Mouse (Mus musculus) ES-E14 (cell line): Measurements from ENCODE around the gene Pdlim7.

Source experiments
- CHD2 ChIP-seq: IDR thresholded peaks from 2 replicates; pipeline ENCODE4 v1.6.1; 2014; ENCODE audit warnings: mild to moderate bottlenecking, low read depth, low read length, inconsistent platforms
- HCFC1 ChIP-seq: IDR thresholded peaks from 2 replicates; pipeline ENCODE4 v1.6.1; 2012; ENCODE audit warnings: low read length, inconsistent platforms, borderline replicate concordance; ENCODE audit not compliant: insufficient read depth
- MAFK ChIP-seq: IDR thresholded peaks from 2 replicates; pipeline ENCODE4 v1.6.1; 2014; ENCODE audit warnings: mild to moderate bottlenecking, low read depth, low read length, inconsistent platforms; ENCODE audit not compliant: insufficient read depth
- ZC3H11A ChIP-seq: IDR thresholded peaks from 2 replicates; pipeline ENCODE4 v1.6.1; 2012; ENCODE audit warnings: low read depth, mild to moderate bottlenecking, inconsistent platforms, low read length, borderline replicate concordance
- ZNF384 ChIP-seq: IDR thresholded peaks from 2 replicates; pipeline ENCODE4 v1.6.1; 2012; ENCODE audit warnings: low read depth, low read length, inconsistent platforms

DNA sequence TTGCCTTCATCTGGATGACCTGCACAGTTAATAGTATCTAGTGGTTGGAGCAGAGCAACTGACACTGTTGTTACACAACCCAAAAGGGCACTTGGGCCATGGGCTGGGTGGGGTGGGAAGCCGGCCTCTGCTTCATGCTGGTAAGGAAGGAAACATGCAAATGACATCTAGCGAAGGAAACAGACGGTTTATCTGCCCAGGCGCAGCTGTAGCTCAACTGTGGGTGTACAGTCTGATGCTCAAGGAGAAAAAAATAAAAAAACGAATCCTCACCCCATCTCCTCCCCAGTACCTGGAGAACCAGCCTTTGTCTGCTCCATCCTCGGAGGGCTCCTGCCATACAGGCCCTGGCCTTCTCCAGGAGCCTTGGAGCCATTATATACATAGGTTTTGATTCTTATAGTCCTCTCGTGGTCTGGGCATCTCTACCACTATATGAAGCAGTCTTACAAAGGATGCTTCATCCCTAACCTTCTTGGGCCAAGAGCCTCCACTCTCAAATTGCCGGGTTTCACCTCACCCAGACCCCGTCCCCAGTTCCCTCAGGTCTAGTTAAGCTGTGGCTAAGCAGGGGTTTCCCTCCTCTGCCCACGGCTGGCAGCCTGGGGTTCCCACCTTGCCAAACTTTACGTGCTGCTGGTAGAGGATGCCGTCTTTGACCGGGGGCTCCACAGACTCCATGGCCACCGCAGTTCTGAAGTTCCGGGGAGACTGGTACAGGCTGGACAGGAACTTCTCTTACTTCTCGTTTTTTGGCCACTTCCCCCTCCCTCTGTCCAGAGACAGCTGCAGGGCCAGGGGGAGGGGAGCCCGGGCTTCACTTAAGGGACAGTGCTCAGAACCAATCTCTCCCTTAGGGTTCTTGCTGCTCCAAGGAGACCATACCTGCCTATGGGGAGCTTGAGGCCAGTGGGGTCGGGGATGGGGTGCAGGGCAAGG, 14.6 kb upstream of the Pdlim7 start:
- TF ChIP-seq CHD2 (no peak), MAFK (no peak), HCFC1 (no peak), ZC3H11A (no peak), ZNF384 (no peak)
